Mouse (Mus musculus) thymus, adult 2 months (tissue): ENCODE measurements around the gene Ube3b.

Experiments
- CTCF ChIP-seq: fragments of 200-500 bp; IDR thresholded peaks from 2 replicates; pipeline ENCODE4 v1.5.1; 2012; ENCODE audit warnings: mild to moderate bottlenecking, control low read depth, low read length, moderate library complexity, borderline replicate concordance; ENCODE audit not compliant: control insufficient read depth, poor library complexity, insufficient read depth; ENCODE audit errors: extremely low read depth
- POLR2A ChIP-seq: fragments of 200-500 bp; IDR thresholded peaks from 2 replicates; pipeline ENCODE4 v1.6.1; 2012; ENCODE audit warnings: mild to moderate bottlenecking, low read length, control low read depth, moderate library complexity; ENCODE audit not compliant: control insufficient read depth, poor library complexity, insufficient read depth; ENCODE audit errors: extremely low read depth

- no peak for TF ChIP-seq CTCF
- no peak for TF ChIP-seq POLR2A
These were observed 12.3 kb upstream of the Ube3b start for GRCm38 (mm10) chr5:114368121-114368520.
